Mouse (Mus musculus) gonadal fat pad, adult 2 months (tissue): ENCODE results near the gene Arhgap18. TPM values are rescaled to one million over a fixed set of nuclear protein-coding genes. Genes with fewer than 3 reads are reported as not detected.
A peak's percentile ranks its signal among the peaks of the same experiment; 100 is the strongest.

Experiments used
- DNase-seq: peaks from one replicate; pipeline ENCODE4 v3.0.0-alpha.2; 2012; ENCODE audit warnings: low read depth
- polyA plus RNA-seq: library from polyadenylated mRNA; depleted of rRNA; stranded (reverse); fragments of >200 nt; gene quantifications from 2 replicates; pipeline ENCODE4 v1.2.3, GENCODE M21; 2012

The Arhgap18 gene
- polyA plus RNA-seq, 1 experiment = 9.3 TPM

- no peak for DNase-seq
These were observed 78.8 kb downstream of the Arhgap18 start for GRCm38 (mm10) chr10:26832068-26832467.

GRCm38 (mm10) chr10:26832669-26833249, 79.5 kb downstream of the Arhgap18 start:
- no peak for DNase-seq

- DNase-seq = no peak
These were observed 80.2 kb downstream of the Arhgap18 start for GRCm38 (mm10) chr10:26833393-26833792.

- no peak for DNase-seq
These were observed 96.1 kb downstream of the Arhgap18 start for GRCm38 (mm10) chr10:26849311-26849710.

- no peak for DNase-seq
These were observed 96.6 kb downstream of the Arhgap18 start for GRCm38 (mm10) chr10:26849854-26850253.

- DNase-seq = no peak
These were observed 101.4 kb downstream of the Arhgap18 start for GRCm38 (mm10) chr10:26854556-26855100.

- peak; percentile 81 for DNase-seq
These were observed 102.8 kb downstream of the Arhgap18 start for GRCm38 (mm10) chr10:26855851-26856535.

GRCm38 (mm10) chr10:26857583-26857982, 104.4 kb downstream of the Arhgap18 start:
- no peak for DNase-seq

- no peak for DNase-seq
These were observed 105.3 kb downstream of the Arhgap18 start for GRCm38 (mm10) chr10:26858537-26858936.

- no peak for DNase-seq
These were observed 108.0 kb downstream of the Arhgap18 start for GRCm38 (mm10) chr10:26861231-26861630.

- DNase-seq = no peak
These were observed 109.0 kb downstream of the Arhgap18 start for GRCm38 (mm10) chr10:26862207-26862606.

- no peak for DNase-seq
These were observed 110.8 kb downstream of the Arhgap18 start for GRCm38 (mm10) chr10:26863982-26864381.

GRCm38 (mm10) chr10:26870802-26871201, 117.6 kb downstream of the Arhgap18 start:
- DNase-seq = no peak

- DNase-seq = no peak
These were observed 124.1 kb downstream of the Arhgap18 start for GRCm38 (mm10) chr10:26877309-26877708.

GRCm38 (mm10) chr10:26878924-26879600, 125.8 kb downstream of the Arhgap18 start:
- peak; percentile 67 for DNase-seq

- DNase-seq = no peak
These were observed 131.7 kb downstream of the Arhgap18 start for GRCm38 (mm10) chr10:26884949-26885348.

- no peak for DNase-seq
These were observed 136.0 kb downstream of the Arhgap18 start for GRCm38 (mm10) chr10:26889226-26889625.

- no peak for DNase-seq
These were observed 136.5 kb downstream of the Arhgap18 start for GRCm38 (mm10) chr10:26889754-26890153.

- no peak for DNase-seq
These were observed 137.2 kb downstream of the Arhgap18 start for GRCm38 (mm10) chr10:26890269-26890955.

GRCm38 (mm10) chr10:26893091-26893490, 139.9 kb downstream of the Arhgap18 start:
- DNase-seq = no peak

- no peak for DNase-seq
These were observed 142.5 kb downstream of the Arhgap18 start for GRCm38 (mm10) chr10:26895726-26896125.

GRCm38 (mm10) chr10:26900426-26900825, 147.2 kb downstream of the Arhgap18 start:
- no peak for DNase-seq
